Mouse (Mus musculus): ENCODE measurements around the gene Chid1. TPM values are rescaled to one million over a fixed set of nuclear protein-coding genes. Genes with fewer than 3 reads are reported as not detected.

Gene Chid1
- polyA plus RNA-seq, 1 experiment from 2014 or later, result 41.8 TPM

Other genes starting within 250 kb of the Chid1 start
- gene Drd4, start 247.9 kb downstream of the Chid1 start, polyA plus RNA-seq (2015; fragmentation: Nextera tagmentation; extraction: Ambion mirVana), result 0.11 and 0.43 TPM in 2 replicates
- gene Deaf1, start 212.2 kb downstream of the Chid1 start, polyA plus RNA-seq (2015; fragmentation: Nextera tagmentation; extraction: Ambion mirVana), result 52.7 and 53.6 TPM in 2 replicates
- gene Tmem80, start 212.1 kb downstream of the Chid1 start, polyA plus RNA-seq (2015; fragmentation: Nextera tagmentation; extraction: Ambion mirVana), result 45.1 and 50.2 TPM in 2 replicates
- 37.4 and 42.6 TPM in 2 replicates for gene Eps8l2, start 201.0 kb downstream of the Chid1 start, polyA plus RNA-seq (2015; fragmentation: Nextera tagmentation; extraction: Ambion mirVana)
- gene Taldo1, start 147.7 kb downstream of the Chid1 start, polyA plus RNA-seq (2015; fragmentation: Nextera tagmentation; extraction: Ambion mirVana), result 279 and 283 TPM in 2 replicates
- 54.0 and 57.0 TPM in 2 replicates for gene Gatd1, start 125.7 kb downstream of the Chid1 start, polyA plus RNA-seq (2015; fragmentation: Nextera tagmentation; extraction: Ambion mirVana)
- 0.79 TPM in 2 replicates for gene Cend1, start 110.4 kb downstream of the Chid1 start, polyA plus RNA-seq (2015; fragmentation: Nextera tagmentation; extraction: Ambion mirVana)
- gene Slc25a22, start 102.0 kb downstream of the Chid1 start, polyA plus RNA-seq (2015; fragmentation: Nextera tagmentation; extraction: Ambion mirVana), result 21.7 and 24.5 TPM in 2 replicates
- 14.4 and 15.4 TPM in 2 replicates for gene Pidd1, start 95.8 kb downstream of the Chid1 start, polyA plus RNA-seq (2015; fragmentation: Nextera tagmentation; extraction: Ambion mirVana)
- gene Rplp2, start 92.5 kb downstream of the Chid1 start, polyA plus RNA-seq (2015; fragmentation: Nextera tagmentation; extraction: Ambion mirVana), result 1,124 and 1,266 TPM in 2 replicates
- gene Pnpla2, start 84.7 kb downstream of the Chid1 start, polyA plus RNA-seq (2015; fragmentation: Nextera tagmentation; extraction: Ambion mirVana), result 42.9 and 46.2 TPM in 2 replicates
- gene Cracr2b, start 78.8 kb downstream of the Chid1 start, polyA plus RNA-seq (2015; fragmentation: Nextera tagmentation; extraction: Ambion mirVana), result 39.3 and 42.0 TPM in 2 replicates
- gene Cd151, start 72.5 kb downstream of the Chid1 start, polyA plus RNA-seq (2015; fragmentation: Nextera tagmentation; extraction: Ambion mirVana), result 36.4 and 39.3 TPM in 2 replicates
- gene Polr2l, start 64.7 kb downstream of the Chid1 start, polyA plus RNA-seq (2015; fragmentation: Nextera tagmentation; extraction: Ambion mirVana), result 59.9 and 61.3 TPM in 2 replicates
- gene Tspan4, start 64.6 kb downstream of the Chid1 start, polyA plus RNA-seq (2015; fragmentation: Nextera tagmentation; extraction: Ambion mirVana), result 88.3 and 91.2 TPM in 2 replicates
- gene Ap2a2, start 22.3 kb upstream of the Chid1 start, polyA plus RNA-seq (2015; fragmentation: Nextera tagmentation; extraction: Ambion mirVana), result 68.3 and 69.1 TPM in 2 replicates
- 0.13 and 0.21 TPM in 2 replicates for gene Muc6, start 115.5 kb upstream of the Chid1 start, polyA plus RNA-seq (2015; fragmentation: Nextera tagmentation; extraction: Ambion mirVana)
- 0.35 and 0.48 TPM in 2 replicates for gene Muc2, start 150.5 kb upstream of the Chid1 start, polyA plus RNA-seq (2015; fragmentation: Nextera tagmentation; extraction: Ambion mirVana)
- 0.35 and 0.40 TPM in 2 replicates for gene Muc5ac, start 249.1 kb upstream of the Chid1 start, polyA plus RNA-seq (2015; fragmentation: Nextera tagmentation; extraction: Ambion mirVana)

All from lung, embryonic 16.5 days (tissue).